Mouse (Mus musculus): ENCODE measurements around the gene Mex3d. TPM values are rescaled to one million over a fixed set of nuclear protein-coding genes. Genes with fewer than 3 reads are reported as not detected.
A peak's percentile ranks its signal among the peaks of the same experiment; 100 is the strongest.

Gene Mex3d
- total and polyA plus RNA-seq, 3 experiments: 15.6 to 18.8 TPM; not detected in 1

- TF ChIP-seq GABPA (IDR thresholded peaks at IDR 0.05; ENCODE audit: low read depth, low read length): no peak
- TF ChIP-seq TAL1 (IDR thresholded peaks at IDR 0.05; ENCODE audit: low read length): no peak
- TF ChIP-seq RCOR1 (IDR thresholded peaks at IDR 0.05; ENCODE audit: low read depth, low read length): no peak
- TF ChIP-seq MAX (IDR thresholded peaks at IDR 0.05; ENCODE audit: low read length): peak; percentile 39; the same call in 1 of the 2 replicates
- peak; percentile 80 for TF ChIP-seq HCFC1 (IDR thresholded peaks at IDR 0.05; ENCODE audit: low read depth, low read length)
- peak; percentile 83 for TF ChIP-seq NRF1 (IDR thresholded peaks at IDR 0.05; ENCODE audit: insufficient read depth, low read depth, low read length, poor library complexity, severe bottlenecking)
- TF ChIP-seq MEF2A (IDR thresholded peaks at IDR 0.05; ENCODE audit: extremely low read depth, insufficient replicate concordance, low read depth, low read length, poor library complexity, severe bottlenecking): no peak
- TF ChIP-seq ZNF384 (IDR thresholded peaks at IDR 0.05; ENCODE audit: low read depth, low read length): no peak
- TF ChIP-seq POLR2A (IDR thresholded peaks at IDR 0.05; ENCODE audit: control insufficient read depth in 1 of 2, insufficient read depth in 1 of 2, low read depth in 1 of 2, low read length in 2 of 2, poor library complexity in 1 of 2): peak; percentile 93 to 98
- TF ChIP-seq USF1 (IDR thresholded peaks at IDR 0.05; ENCODE audit: low read depth, low read length): peak; percentile 47; the same call in 1 of the 2 replicates
- TF ChIP-seq SIN3A (IDR thresholded peaks at IDR 0.05; ENCODE audit: low read length): peak; percentile 91
- no peak for TF ChIP-seq EP300 (IDR thresholded peaks at IDR 0.05; ENCODE audit: low read depth in 1 of 2, low read length in 2 of 2)
- peak; percentile 94 for TF ChIP-seq ZMIZ1 (IDR thresholded peaks at IDR 0.05; ENCODE audit: low read depth, low read length)
- TF ChIP-seq ETS1 (IDR thresholded peaks at IDR 0.05; ENCODE audit: low read depth, low read length): peak; percentile 12; the same call in 1 of the 2 replicates
- no peak for TF ChIP-seq MYB (IDR thresholded peaks at IDR 0.05; ENCODE audit: low read depth, low read length)
- no peak for TF ChIP-seq JUND (IDR thresholded peaks at IDR 0.05; ENCODE audit: low read depth, low read length)
- no peak; the same call in 1 of the 2 replicates for TF ChIP-seq MYC (IDR thresholded peaks at IDR 0.05; ENCODE audit: low read depth, low read length)
- TF ChIP-seq POLR2AphosphoS5 (IDR thresholded peaks at IDR 0.05; ENCODE audit: borderline replicate concordance, low read depth, low read length): no peak; the same call in 1 of the 2 replicates
- no peak for TF ChIP-seq ZKSCAN1 (IDR thresholded peaks at IDR 0.05; ENCODE audit: low read depth, low read length)
- TF ChIP-seq BHLHE40 (IDR thresholded peaks at IDR 0.05; ENCODE audit: borderline replicate concordance, low read depth, low read length): no peak
- TF ChIP-seq ELF1 (IDR thresholded peaks at IDR 0.05; ENCODE audit: low read depth, low read length): peak; percentile 96
- no peak for TF ChIP-seq CHD1 (IDR thresholded peaks at IDR 0.05; ENCODE audit: low read depth, low read length)
- no peak for TF ChIP-seq ZC3H11A (IDR thresholded peaks at IDR 0.05; ENCODE audit: low read depth, low read length)
These were observed 11.9 kb upstream of the Mex3d start, which contains the start of gene Mbd3 (continued) for GRCm38 (mm10) chr10:80399191-80399972.
